Mouse (Mus musculus) gastrocnemius, postnatal 14 days (tissue): ENCODE measurements around the gene Rtl1. TPM values are rescaled to one million over a fixed set of nuclear protein-coding genes. Genes with fewer than 3 reads are reported as not detected.

Source experiments
- DNase-seq: peaks from one replicate; pipeline ENCODE4 v3.0.0; 2021; ENCODE audit warnings: mixed read lengths
- intact Hi-C: fragments of 180-260 bp; cut with DNase I; formaldehyde crosslinking; loops from one replicate; pipeline ENCODE4 v1.15.1; 2025; ENCODE audit warnings: low total_unique reads
- total RNA-seq, 2 experiments: library from RNA; stranded (reverse); gene quantifications; 2 replicates each; pipeline ENCODE4 v1.2.3; 2021

Gene Rtl1
- total RNA-seq, 2 experiments from 2014 or later: 0.18 to 0.31 TPM

DNA sequence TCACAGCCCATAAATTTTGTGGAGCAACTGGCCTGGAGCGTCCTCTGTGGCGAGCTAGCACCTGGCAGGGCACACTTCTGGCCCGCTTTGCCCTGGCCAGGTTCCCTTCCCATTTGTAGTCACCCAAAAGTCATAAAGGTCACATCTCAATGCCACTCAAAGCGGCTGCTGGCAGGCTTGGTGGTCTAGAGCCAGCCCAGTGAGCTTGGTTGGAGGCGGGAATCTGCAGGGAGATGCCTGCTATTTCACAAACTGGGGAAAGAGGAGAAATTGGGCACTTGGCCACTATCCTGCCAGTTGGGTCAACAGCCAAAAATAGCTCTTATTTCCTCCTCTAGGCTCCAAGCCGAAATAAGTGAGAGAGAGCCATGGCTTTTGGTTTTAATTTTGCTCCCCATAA, 4.4 kb downstream of the Rtl1 start:
- peak; percentile 68 for DNase-seq
- intact Hi-C loops: no loop called here

DNA sequence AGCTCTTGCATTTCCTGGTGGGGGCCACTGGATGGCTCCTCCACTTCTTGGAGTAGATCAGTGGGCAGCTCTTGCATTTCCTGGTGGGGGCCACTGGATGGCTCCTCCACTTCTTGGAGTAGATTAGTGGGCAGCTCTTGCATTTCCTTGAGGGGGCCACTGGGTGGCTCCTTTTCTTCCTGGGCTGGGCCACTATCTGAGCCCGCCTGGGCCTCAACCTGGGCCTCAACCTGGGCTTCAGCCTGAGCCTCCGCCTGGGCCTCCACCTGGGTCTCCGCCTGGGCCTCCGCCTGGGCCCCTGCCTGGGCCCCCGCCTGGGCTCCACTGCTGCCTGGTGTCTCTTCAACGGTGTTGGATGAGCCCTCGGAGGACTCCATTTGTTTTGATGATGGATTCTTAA, 5.2 kb downstream of the Rtl1 start:
- intact Hi-C loops: no loop called here

DNA sequence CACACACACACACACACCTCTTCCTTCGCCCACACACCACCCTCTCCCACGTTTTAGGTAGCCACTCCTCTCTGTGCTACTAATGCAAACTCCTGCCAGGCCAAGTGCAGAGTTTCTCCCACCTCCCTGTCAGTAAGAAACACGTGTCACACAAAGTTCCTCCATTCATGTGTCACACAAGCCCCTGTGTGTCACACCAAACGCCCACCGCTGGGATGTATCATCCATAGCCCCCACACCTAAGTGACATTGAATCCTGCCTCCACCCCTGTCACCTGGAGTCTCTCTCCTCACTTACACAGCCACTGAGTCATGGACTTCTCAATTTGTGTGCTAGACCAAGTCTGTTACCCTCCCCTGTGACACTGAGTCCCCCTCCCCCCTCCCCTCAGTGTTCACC, 17.9 kb downstream of the Rtl1 start:
- intact Hi-C loops: no loop called here
- DNase-seq: no peak

More for the DNA sequence above, 5.2 kb downstream of the Rtl1 start:
- DNase-seq: no peak

DNA sequence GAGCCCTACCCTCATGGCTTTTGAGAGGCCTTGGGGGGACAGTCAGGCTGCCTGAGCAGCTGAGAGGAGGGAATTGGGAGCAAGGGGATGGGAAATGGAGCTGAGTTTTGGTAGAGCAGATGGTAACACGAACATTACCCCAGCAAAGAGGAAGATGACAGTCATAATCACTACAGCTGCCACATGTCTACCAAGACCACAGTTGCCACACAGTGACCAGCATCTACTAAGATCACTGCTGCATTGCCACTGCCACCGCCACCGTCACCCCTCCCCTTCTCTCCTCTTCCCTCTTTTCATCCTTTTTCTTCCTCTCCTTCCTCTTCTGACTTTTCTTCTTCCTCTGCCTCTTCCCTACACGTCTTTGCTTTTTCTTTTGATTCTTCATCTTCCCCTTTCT, 27.9 kb downstream of the Rtl1 start:
- no peak for DNase-seq
- intact Hi-C loops: no loop called here

DNA sequence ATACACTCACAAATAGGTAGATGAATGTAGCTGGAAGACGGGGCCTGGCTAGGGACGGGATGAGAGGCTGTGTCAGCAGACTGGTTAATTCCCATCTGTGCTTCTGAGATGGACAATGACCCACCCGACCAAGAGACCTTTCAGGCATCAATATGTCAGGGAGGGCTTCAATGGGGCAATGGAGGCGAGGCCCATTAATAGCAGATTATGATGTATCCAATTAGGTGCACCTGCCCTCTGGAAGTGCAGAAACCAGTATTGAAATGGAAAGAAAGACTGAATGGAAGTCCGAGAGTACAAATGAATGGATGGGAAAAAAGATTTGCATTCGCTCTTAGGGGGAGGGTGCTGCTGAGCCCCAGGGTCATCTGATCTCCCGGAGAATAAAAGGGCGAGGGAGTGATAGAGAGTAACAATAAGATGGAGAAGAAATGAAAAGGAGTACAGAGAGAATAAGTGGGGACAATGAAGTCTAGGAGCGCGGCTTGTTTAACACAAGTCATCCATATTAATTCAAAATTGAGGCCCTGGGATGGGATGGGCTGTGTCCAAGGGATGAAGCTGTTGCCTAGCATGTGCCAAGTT, 39.9 kb downstream of the Rtl1 start:
- intact Hi-C loops: no loop called here
- DNase-seq: no peak

DNA sequence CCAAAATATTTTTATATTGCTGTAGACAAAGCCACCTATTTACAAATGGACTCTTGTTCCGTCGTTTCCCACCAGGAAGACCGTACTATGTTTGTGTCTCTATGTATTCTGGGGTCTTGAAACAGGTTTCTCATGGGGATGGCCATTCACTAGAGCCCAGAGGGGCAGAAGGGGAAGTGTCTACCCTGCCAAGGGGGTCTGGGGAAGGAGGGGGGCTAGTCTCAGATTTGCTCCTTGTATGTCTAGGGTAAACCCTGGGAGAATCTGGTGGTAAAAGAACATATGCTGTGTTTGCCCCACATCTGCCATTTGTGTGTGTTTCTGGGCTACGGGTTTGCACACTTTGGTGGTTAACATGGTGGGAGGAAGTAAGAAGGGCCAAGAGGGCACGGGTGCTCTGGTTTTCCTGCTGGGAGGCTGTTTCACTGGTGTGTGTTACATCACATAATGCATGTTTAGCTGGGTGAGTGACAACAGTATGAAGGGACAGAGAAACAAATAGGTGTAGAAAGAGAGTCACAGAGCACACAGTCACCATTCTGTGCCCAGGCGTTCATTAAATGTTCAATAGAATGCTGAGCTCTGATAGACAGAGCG, 41.1 kb downstream of the Rtl1 start:
- no peak for DNase-seq
- intact Hi-C loops: no loop called here

DNA sequence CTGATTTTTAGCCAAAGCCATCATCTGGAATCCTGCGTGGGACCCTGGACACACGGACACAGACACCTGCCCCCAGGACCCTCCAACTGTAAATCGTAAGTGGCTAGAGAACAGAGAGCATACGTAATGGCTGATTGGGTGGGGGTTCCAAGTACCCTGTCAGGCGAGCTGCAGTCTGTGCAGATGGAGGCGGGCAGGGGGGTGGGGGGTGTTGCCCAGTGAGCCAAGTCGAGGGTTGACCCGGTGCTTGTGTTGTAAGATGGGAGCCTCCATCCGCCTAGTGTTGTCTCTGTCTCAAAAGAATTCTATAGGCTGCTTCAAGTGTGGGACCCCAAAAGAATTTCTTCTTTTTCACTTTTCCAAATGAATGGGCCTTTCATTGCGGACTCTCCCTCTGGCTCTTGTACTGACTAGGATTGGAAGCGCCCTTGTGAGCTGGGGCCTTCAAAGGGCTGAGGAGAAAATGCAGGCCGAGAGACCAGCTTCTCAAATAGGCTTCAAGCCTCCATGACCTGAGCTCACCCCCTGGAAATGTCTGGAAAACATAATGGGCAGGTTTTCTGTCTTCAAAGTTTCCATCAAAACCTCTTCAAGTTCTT, 41.8 kb downstream of the Rtl1 start:
- intact Hi-C loops: no loop called here
- no peak for DNase-seq

DNA sequence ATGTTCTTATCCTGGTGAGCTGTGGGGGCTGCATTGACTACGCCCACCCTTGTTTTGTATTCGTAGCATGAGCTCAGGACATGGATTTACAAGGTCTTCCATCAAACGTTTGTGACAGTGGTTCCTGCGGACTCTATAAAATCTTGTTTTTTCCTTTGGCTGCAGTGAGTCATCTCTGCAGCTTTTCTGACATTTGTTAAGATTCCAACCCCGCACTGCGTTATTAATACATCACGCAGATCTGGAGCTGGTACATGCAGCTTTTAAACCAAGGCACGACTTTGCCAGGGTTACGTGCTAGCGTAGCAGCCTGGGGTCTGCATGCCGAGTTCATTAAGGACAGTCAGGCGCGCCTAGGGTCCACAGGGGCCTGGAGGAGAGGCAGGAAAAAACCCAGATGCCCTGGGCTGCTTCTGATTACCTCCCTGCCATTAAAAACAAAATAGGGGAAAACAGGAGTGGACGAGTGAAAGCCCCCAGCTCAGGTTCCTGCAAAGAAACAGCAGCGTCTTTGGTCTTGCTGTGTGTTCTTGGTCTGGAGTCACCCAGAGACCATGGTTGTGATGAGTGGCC, 44.2 kb downstream of the Rtl1 start:
- intact Hi-C loops: no loop called here
- DNase-seq: no peak

DNA sequence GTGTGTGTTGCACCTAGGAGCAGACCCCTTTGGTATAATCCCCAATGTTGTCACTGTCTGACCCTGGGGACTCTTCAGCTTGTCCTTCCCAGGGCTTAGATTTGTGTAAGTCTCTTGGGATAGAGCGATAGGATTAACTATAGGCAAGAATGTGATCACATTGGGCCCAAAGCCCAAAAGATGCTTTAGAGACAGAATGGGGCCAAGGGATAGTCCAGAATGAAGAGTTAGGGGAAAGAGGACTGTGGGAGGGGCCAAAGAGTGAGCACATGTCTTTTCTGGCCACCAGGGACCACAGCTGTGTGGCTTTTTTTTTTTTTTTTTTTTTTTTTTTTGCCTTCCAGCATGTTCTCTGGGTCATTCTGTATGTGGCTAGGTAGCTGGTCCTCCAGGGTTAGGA, 46.6 kb downstream of the Rtl1 start:
- no peak for DNase-seq
- intact Hi-C loops: no loop called here

DNA sequence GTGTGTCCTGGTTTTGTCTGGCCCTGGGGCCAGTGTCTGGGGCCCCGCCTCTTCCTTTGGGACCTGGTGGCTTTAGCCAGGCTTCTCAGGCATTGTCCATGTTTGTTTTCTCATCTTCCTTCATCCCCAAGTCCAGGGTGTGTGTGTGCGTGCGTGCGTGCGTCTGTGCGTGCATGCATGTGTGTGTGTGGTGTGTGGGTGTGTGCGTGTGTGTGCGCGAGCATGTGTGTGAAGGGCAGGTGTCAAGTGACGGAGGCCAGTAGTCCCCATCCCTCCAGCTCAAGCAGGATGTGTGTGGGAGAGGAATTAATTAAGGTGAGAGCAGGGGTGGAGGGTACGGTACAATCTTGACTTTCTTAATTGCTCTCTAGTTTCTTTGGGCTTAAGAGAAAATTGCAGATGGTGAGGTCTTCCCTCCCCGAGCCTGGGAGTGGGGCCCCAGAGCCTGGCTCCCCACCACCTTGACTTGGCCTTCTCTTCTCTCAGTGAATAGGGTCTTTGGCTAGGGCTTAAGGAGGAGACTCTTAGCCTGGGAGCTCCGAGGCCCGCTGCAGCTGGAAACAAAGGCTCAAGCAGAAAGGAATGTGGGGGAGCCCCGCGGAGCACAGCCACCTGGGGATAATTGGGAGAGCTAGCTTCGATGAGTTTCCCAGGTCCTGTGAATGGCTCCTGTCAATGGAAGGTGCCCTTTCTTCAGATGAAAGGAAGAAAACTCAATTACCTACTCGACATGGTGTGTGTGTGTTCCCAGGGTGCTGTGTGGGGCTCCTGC, 47.2 kb downstream of the Rtl1 start:
- DNase-seq: no peak
- intact Hi-C loops: no loop called here

DNA sequence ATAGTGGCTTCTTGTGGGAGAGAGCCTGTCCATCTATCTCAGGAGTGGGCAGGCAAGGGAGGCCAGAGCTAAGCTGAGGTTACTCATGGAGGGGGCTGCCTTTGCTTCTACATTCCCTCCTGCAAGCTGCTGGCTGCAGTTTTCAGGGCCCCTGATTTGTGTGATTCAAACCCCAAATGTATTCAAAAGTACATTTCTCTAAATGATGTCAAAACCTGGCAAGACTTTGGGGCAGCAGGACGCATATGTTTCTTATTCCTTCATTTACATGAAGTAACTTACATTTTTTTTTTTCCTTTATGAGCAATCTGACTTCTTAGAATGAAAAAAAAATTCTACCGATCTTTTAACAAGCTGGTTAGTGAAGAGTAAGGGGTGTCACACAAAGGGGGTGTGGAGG, 48.4 kb downstream of the Rtl1 start:
- intact Hi-C loops: no loop called here
- DNase-seq: no peak

DNA sequence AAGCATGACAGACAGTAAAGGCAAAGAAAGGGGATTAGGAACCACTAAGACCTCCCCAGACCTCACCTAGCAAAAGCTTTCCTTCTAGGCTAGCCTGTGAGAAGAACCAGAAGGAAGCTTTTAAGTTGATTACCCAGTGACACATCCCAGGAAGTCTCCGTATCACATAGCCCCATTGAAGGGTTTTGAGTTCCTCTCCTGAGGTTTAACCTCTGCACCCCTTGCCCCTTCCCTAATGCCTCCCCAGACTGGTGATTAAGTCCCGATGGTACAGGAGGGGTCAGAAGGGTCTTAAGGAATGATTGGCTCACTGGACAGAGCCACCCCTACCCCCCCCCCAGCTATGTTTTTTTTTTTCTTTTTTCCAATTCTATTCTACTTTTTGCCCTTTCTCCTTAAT, 53.0 kb downstream of the Rtl1 start:
- intact Hi-C loops: no loop called here
- DNase-seq: no peak

DNA sequence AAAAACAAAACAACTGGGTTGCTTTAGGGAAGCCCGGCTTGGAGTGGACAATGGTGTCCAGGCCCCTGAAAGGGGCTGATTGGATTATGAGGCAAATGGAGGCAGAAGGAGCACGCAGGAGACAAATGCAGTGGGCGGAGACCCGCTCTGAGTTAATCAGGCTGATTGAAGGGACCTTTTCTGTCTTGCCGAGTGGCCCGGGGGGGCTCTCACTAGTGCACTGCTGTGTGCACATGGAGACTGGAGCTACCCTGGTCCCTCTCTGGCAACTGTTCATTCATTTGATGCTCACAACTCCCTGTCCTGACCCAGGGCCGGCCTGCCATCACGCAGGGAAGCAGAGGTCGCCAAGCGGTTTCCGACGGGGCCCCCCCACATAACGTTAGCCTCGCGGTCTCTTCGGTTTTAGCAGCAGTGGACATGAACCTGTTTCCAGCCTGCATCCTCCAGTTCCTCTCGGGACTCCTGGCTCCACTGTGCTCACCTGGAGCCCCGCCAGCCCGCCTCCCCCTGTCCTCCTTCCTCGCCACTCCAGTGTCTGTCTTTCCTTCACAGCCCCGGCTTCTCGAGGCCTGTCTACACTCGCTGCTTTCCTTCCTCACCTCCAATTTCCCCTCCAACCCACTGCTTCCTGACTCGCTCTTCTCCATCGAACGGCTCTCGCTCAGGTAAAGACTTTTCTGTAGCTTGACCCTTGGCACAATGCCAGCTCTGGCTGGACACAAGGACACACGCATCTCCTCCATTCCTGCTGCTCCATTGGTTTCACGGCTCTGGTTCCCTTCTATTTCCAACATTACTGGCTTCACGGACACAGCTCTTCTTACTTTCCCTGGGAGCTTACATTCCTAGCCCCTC, 54.0 kb downstream of the Rtl1 start:
- peak; percentile 27 for DNase-seq
- intact Hi-C loops: no loop called here

DNA sequence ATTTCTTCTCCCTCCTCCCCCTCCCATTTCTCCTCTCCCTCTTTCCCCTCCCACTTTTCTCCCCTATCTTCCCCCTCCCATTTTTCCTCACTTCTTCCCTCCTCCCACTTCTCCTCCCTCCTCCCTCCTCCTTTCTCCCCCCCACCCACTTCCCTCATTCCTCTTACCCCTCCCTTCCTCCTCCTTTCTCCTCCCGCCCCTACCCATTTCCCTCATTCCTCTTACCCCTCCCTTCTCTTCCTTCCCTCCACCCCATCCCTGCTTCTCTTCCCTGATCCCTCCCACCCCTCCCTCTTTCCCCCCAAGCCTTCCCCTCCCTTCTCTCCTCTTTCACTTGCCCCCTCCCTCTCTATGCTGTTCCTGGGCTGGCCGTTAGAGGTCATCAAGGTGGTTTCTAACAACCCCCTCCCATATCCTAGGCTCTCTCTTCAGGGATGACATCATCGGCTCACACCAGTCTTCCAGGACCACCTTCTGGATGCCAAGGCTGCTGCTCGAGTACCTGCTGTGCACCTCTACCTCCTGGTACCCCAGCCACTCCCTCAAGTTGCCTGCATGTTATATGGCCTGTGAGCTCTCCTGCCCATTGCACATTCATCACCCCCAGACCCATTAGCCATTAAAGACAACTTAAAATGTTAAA, 56.7 kb downstream of the Rtl1 start:
- no peak for DNase-seq
- intact Hi-C loops: no loop called here

DNA sequence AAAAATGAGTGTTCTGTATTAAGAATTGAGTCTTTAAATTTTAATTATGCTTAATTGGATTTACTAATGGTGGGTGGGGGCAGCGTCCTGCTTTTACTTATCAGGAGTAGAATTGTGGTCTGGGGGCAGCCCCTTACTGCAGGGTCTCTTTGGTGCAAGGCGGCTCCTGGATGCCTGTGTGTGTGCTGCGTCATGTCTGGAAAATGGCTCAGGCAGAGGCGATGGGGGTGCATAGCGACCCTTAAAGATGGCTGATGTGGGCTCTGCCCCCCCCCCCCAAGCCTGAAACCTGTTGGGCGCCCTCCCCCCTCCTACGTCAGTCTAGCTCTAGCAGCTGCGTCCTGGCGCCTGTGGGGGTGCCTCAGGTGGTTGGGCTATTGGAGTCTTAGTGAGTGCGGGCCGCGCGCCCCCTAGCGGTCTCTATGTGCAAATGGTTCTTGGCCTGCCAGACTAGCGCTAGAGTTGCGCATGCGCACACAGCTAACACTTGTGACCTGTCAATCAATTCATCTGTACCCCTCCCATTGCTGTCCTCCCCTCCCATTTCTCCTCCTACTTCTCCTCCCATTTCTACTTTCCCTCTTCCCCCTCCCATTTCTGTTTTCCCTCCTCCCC, 57.4 kb downstream of the Rtl1 start:
- peak; percentile 79 for DNase-seq
- intact Hi-C loops: no loop called here

DNA sequence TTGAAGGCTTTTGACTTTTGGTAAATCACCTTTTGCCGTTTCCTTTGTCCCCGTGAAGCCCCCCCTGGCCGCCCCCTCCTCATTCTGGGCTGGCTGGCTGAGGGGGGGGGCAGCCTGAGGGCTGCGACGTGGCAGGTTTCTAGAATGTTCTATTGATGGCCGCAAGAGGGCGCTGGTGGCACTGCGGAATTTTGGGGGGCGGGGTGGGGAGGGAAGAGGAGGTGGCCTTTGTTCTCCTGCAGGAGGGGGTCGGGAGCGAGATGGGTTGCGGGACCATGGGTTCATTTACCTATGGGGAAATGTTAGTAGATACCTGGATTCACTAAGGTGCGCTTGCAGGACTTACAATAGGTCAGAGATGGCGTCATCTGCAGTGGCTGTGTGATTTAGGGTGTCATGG, 58.1 kb downstream of the Rtl1 start:
- intact Hi-C loops: no loop called here
- DNase-seq: peak; percentile 32

DNA sequence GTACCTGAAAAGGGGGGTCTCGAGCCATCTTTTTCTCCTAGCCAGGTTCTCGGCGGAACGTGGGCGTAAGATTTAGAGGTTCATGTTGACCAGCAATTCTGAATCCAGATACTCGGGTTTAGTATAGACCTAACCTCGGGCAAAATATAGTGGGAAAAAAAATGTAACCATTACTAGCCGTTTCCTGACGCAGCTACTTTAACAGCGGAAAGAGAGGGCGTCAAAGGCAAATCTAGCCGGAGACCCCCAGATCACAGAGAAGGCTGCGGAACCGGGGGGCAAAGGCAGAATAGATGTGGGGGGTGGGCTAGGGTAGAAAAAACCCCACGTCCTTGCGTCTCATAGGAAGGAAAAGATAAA, 58.6 kb downstream of the Rtl1 start:
- intact Hi-C loops: no loop called here
- DNase-seq: no peak

DNA sequence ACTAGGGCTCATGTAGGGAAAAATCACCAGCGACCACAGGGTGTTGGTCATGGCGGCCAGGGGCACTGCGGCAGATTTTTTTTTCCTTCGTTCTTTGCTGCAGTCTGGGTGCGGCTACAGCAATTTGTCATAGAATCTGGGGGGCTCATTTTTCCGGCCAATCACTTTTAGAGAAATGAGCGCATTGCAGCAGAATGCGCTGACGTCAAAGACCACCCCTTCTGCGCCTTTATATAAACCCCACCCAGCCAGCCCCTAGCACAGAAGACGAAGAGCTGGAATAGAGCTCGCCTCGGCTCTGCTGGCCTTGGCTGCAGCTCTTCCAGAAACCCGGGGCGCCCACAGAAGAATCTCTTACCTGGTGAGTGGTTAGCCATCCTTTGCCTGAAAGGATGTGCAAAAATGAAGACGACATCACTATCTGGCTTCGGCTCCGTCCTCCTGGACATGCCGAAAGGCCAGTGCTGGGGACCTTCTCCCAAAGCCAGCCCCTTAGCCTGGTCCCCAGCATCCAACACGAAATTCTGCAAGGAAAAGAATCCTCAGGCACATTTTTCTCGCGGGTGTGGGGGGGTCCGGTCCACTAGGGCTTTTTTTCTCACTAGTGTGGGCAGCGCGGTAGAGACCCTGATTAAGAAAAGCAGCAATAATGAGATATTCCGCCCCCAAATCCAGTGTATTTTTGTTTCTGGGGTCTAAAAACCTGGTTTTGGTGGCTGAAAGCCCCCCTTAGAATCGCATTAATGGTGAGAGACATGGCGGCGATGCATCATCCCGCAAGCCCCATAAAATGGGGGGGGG, 59.2 kb downstream of the Rtl1 start:
- intact Hi-C loops: no loop called here
- peak; percentile 59 for DNase-seq
